Mouse (Mus musculus) midbrain, embryonic 11.5 days (tissue): ENCODE measurements around the gene Naa25. TPM values are rescaled to one million over a fixed set of nuclear protein-coding genes. Genes with fewer than 3 reads are reported as not detected.
A peak's percentile ranks its signal among the peaks of the same experiment; 100 is the strongest.

Source experiments
- ATAC-seq: fragments of 200-750 bp; cut with Nextera tagmentation; 2 replicates; pipeline ENCODE4 v1.8.0; 2017; ENCODE audit warnings: moderate TSS enrichment, moderate library complexity; ENCODE audit not compliant: low FRiP score
- DNase-seq: peaks from one replicate; pipeline ENCODE4 v3.0.0; 2015; ENCODE audit warnings: low spot score; ENCODE audit errors: missing footprints
- H3K27ac ChIP-seq: fragments of 300-500 bp; sonication (generic); 2 replicates; pipeline ENCODE4 v1.5.1; 2014; ENCODE audit warnings: low read depth, low read length
- H3K27me3 ChIP-seq: fragments of 300-500 bp; sonication (generic); 2 replicates; pipeline ENCODE4 v1.6.1; 2014; ENCODE audit warnings: mild to moderate bottlenecking, low read length, moderate library complexity, mixed read lengths; ENCODE audit not compliant: control insufficient read depth, insufficient read depth
- H3K36me3 ChIP-seq: fragments of 300-500 bp; sonication (generic); 2 replicates; pipeline ENCODE4 v1.6.1; 2014; ENCODE audit warnings: mild to moderate bottlenecking, low read length, moderate library complexity, mixed read lengths; ENCODE audit not compliant: control insufficient read depth, insufficient read depth
- H3K4me1 ChIP-seq: fragments of 300-500 bp; sonication (generic); 2 replicates; pipeline ENCODE4 v1.6.1; 2014; ENCODE audit warnings: low read length; ENCODE audit not compliant: control insufficient read depth, insufficient read depth
- H3K4me2 ChIP-seq: fragments of 300-500 bp; sonication (generic); 2 replicates; pipeline ENCODE4 v1.6.1; 2014; ENCODE audit warnings: mild to moderate bottlenecking, moderate library complexity
- H3K4me3 ChIP-seq: fragments of 300-500 bp; sonication (generic); 2 replicates; pipeline ENCODE4 v1.5.1; 2014; ENCODE audit warnings: low read depth, low read length
- H3K9ac ChIP-seq: fragments of 300-500 bp; sonication (generic); 2 replicates; pipeline ENCODE4 v1.6.1; 2014; ENCODE audit warnings: low read length
- H3K9me3 ChIP-seq: fragments of 300-500 bp; sonication (generic); 2 replicates; pipeline ENCODE4 v1.6.1; 2016; ENCODE audit warnings: low read length; ENCODE audit not compliant: control insufficient read depth
- WGBS: fragments of 180-500 bp; shearing (Covaris S2); extraction: QIAGEN DNeasy Blood & Tissue Kit; methylation state at CpG from one replicate; pipeline ENCODE4 v1.1.7; 2014; 5-methylcytosine and 5-hydroxymethylcytosine counted together
- polyA plus RNA-seq: library from polyadenylated mRNA; unstranded; fragments of >200 nt; fragmentation: Nextera tagmentation; extraction: Ambion mirVana; gene quantifications from 2 replicates; pipeline ENCODE4 v1.2.1, GENCODE M21; 2014

Naa25 gene
- polyA plus RNA-seq, 1 experiment from 2014 or later, result 46.9 TPM

- H3K4me1 ChIP-seq, result no peaks in the 10 kb centered on the region
- H3K9me3 ChIP-seq, result no peaks in the 10 kb centered on the region
- DNase-seq, result no peak
- H3K4me3 ChIP-seq, result no peak overlapping the region
- no peak overlapping the region; the same call in 1 of the 2 replicates for H3K9ac ChIP-seq
- no peaks in the 10 kb centered on the region for H3K36me3 ChIP-seq
- no peak overlapping the region for H3K27ac ChIP-seq
- ATAC-seq, result no peak
- peaks cover 3% of the 10 kb centered on the region; the same call in 1 of the 2 replicates for H3K27me3 ChIP-seq
- H3K4me2 ChIP-seq, result no peak overlapping the region
Observed at GRCm38 (mm10) chr5:121389691-121390090, 8.0 kb upstream of the Naa25 start.

GRCm38 (mm10) chr5:121392667-121393380 lies 4.9 kb upstream of the Naa25 start:
- Histone ChIP-seq H3K4me1 (0 out of 2 replicates have a peak, but pooled peaks cover 2% of the 10 kb centered on the region), H3K27ac (no peak overlapping the region), H3K4me2 (no peak overlapping the region), H3K9me3 (no peaks in the 10 kb centered on the region), H3K4me3 (no peak overlapping the region), H3K27me3 (no peaks in the 10 kb centered on the region), H3K36me3 (no peaks in the 10 kb centered on the region), H3K9ac (no peak overlapping the region)
- 62% methylated on average over 16 of the region's 16 CpGs for WGBS
- ATAC-seq (no peak), DNase-seq (peak; percentile 87)

GRCm38 (mm10) chr5:121393402-121393801 lies 4.3 kb upstream of the Naa25 start:
- Histone ChIP-seq H3K4me1 (0 out of 2 replicates have a peak, but pooled peaks cover 2% of the 10 kb centered on the region), H3K36me3 (no peaks in the 10 kb centered on the region), H3K9me3 (no peaks in the 10 kb centered on the region), H3K4me3 (no peak overlapping the region), H3K4me2 (no peak overlapping the region), H3K27ac (no peak overlapping the region), H3K9ac (no peak overlapping the region), H3K27me3 (no peaks in the 10 kb centered on the region)
- whole genome bisulfite sequencing, result 74% methylated on average over 3 of the region's 3 CpGs
- no peak for ATAC-seq
- DNase-seq, result no peak

GRCm38 (mm10) chr5:121395621-121396020 lies 2.1 kb upstream of the Naa25 start:
- no peak for DNase-seq
- no peak for ATAC-seq
- 78% methylated on average over 5 of the region's 5 CpGs for WGBS

GRCm38 (mm10) chr5:121398146-121398964 lies 619 bp downstream of the Naa25 start:
- H3K9me3 ChIP-seq, result no peaks in the 10 kb centered on the region
- H3K27ac ChIP-seq, result 0 out of 2 replicates have a peak overlapping the region, but pooled peaks have one; percentile 25
- no peaks in the 10 kb centered on the region; the same call in 1 of the 2 replicates for H3K36me3 ChIP-seq
- H3K4me3 ChIP-seq, result peak overlapping the region; percentile 95
- ATAC-seq, result peak; percentile 80
- H3K4me1 ChIP-seq, result peaks cover 12% of the 10 kb centered on the region
- peak overlapping the region; percentile 83 for H3K9ac ChIP-seq
- peak; percentile 96 for DNase-seq
- WGBS, result under 1% methylated on average over 67 of the region's 67 CpGs
- H3K27me3 ChIP-seq, result no peaks in the 10 kb centered on the region
- peak overlapping the region; percentile 94 for H3K4me2 ChIP-seq

More at GRCm38 (mm10) chr5:121395621-121396020, 2.1 kb upstream of the Naa25 start:
- H3K9me3 ChIP-seq, result no peaks in the 10 kb centered on the region
- no peaks in the 10 kb centered on the region for H3K36me3 ChIP-seq
- no peak overlapping the region for H3K9ac ChIP-seq
- no peaks in the 10 kb centered on the region for H3K27me3 ChIP-seq
- no peak overlapping the region for H3K4me2 ChIP-seq
- H3K4me1 ChIP-seq, result peaks cover 12% of the 10 kb centered on the region
- no peak overlapping the region for H3K4me3 ChIP-seq
- no peak overlapping the region for H3K27ac ChIP-seq

GRCm38 (mm10) chr5:121398965-121399462 lies 1.3 kb downstream of the Naa25 start:
- DNase-seq, result no peak
- no peaks in the 10 kb centered on the region for H3K9me3 ChIP-seq
- peak overlapping the region; percentile 95 for H3K4me3 ChIP-seq
- H3K36me3 ChIP-seq, result no peaks in the 10 kb centered on the region; the same call in 1 of the 2 replicates
- no peak overlapping the region for H3K27ac ChIP-seq
- H3K4me2 ChIP-seq, result peak overlapping the region; percentile 94
- peak overlapping the region; percentile 83 for H3K9ac ChIP-seq
- 63% methylated on average over 9 of the region's 9 CpGs for WGBS
- peaks cover 12% of the 10 kb centered on the region for H3K4me1 ChIP-seq
- ATAC-seq, result no peak
- no peaks in the 10 kb centered on the region for H3K27me3 ChIP-seq

GRCm38 (mm10) chr5:121399540-121399939 lies 1.8 kb downstream of the Naa25 start:
- Histone ChIP-seq H3K27ac (no peak overlapping the region), H3K27me3 (no peaks in the 10 kb centered on the region), H3K9ac (no peak overlapping the region; the same call in 1 of the 2 replicates), H3K36me3 (no peaks in the 10 kb centered on the region; the same call in 1 of the 2 replicates), H3K4me1 (peaks cover 12% of the 10 kb centered on the region), H3K4me2 (peak overlapping the region; percentile 94), H3K9me3 (no peaks in the 10 kb centered on the region), H3K4me3 (no peak overlapping the region)
- DNase-seq (no peak), ATAC-seq (no peak)
- WGBS, result 93% methylated on average over 5 of the region's 5 CpGs

GRCm38 (mm10) chr5:121400064-121400463 lies 2.3 kb downstream of the Naa25 start:
- no peaks in the 10 kb centered on the region; the same call in 1 of the 2 replicates for H3K36me3 ChIP-seq
- H3K4me2 ChIP-seq, result no peak overlapping the region
- H3K9ac ChIP-seq, result no peak overlapping the region
- DNase-seq, result no peak
- WGBS, result 86% methylated on average over 5 of the region's 5 CpGs
- H3K9me3 ChIP-seq, result no peaks in the 10 kb centered on the region
- no peak for ATAC-seq
- H3K4me3 ChIP-seq, result no peak overlapping the region
- peaks cover 12% of the 10 kb centered on the region for H3K4me1 ChIP-seq
- H3K27me3 ChIP-seq, result no peaks in the 10 kb centered on the region
- H3K27ac ChIP-seq, result no peak overlapping the region

- Histone ChIP-seq H3K9ac (no peak overlapping the region), H3K4me2 (no peak overlapping the region), H3K4me3 (no peak overlapping the region), H3K4me1 (peaks cover 12% of the 10 kb centered on the region), H3K27ac (no peak overlapping the region), H3K36me3 (no peaks in the 10 kb centered on the region; the same call in 1 of the 2 replicates), H3K27me3 (no peaks in the 10 kb centered on the region), H3K9me3 (no peaks in the 10 kb centered on the region)
- WGBS, result 92% methylated on average over 5 of the region's 5 CpGs
- no peak for DNase-seq
- ATAC-seq, result no peak
Observed at GRCm38 (mm10) chr5:121400849-121401248, 3.1 kb downstream of the Naa25 start.
